Mouse (Mus musculus) urinary bladder, postnatal 14 days (tissue): ENCODE data around the gene Ccdc190.

Experiments
- DNase-seq: peaks from one replicate; pipeline ENCODE4 v3.0.0; 2021; ENCODE audit warnings: low spot score

The Ccdc190 gene

DNA sequence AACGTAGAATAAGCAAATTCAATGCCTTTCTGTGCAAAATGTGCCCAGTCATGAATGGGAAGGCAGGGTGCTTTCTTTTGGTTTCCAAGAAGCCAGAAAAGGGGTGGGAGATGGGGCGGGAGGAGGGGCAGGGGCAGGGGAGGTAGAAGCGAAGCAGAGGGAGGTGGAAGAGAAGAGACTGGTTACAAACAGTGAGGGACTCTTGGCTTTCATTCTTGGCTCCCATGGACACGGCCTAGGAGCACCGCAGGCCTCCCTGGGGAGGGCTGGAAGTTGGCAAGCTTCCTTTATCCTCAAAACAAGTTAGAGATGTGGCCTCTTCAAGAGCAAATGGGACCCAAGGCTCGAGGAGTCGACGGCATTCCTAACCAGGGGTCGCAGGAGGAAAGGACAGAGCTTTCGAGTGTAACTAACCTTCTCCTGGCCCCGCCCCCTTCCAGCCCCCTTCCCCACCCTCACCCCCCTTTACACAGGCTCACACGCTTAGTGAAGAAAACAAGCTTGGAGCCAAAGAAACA, at the start of gene Ccdc190:
Ccdc190 (plus strand) TSS at position 195 of the 518 bp plus-strand sequence.
- DNase-seq = no peak

DNA sequence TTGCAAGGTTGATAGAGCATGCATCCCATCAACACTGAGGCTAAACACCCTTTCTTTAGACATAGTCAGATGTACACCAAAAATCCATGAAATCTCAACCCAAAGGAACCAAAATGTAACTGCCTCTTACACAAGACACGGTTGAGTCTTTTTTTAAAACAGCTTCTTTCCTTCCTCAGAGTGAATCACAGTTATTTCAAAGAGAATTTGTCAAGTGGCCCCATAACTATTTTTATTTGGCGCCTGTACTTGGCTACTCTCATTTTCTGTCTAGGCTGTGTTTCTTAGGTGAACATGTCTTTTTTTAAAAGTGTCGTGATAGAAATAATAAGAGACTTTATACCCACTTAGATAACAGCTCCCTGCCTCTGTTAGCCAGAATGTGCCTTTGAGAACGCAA, 49.4 kb upstream of the Ccdc190 start:
- DNase-seq = no peak

DNA sequence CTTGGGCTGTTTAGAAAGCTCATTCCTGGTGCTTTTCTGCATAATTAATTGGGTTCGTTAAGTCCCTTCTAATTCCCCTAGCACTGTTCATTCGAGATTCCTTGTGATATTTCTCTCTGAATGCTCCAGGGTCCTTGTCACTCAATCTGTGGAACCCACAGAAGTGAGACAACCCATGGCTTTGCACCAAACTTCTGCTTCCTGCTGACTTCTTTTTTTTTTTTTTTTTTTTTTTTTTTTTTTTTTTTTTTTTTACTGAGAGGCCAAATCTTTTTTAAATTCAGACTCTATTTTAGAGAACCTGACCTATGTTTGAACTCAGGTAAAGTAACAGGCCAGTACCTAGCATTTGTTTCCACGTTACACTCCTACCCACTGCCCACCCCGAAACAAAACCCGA, 48.3 kb upstream of the Ccdc190 start:
- DNase-seq = no peak

DNA sequence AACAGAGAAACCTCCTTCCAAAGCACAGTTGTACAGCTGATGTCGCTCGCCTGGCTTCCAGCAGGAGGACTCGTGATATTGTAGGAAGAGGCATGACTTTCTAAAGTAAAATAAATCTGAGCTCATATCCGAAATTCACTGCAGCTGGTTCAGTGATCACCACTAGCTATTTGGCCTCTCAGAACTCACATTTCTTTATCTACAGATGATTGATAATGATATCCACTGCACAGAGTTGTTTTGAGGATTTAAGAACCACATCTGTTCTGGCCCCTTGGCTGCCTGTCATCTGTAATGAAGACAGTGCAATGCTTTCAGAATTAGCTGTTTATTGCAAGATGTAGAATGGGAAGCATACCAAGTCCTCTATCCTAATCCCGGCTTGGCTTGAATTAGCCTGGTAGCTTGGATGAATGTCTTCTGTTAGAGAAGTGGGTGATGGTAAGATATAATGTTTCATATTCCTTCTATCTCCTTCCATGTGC, 45.3 kb upstream of the Ccdc190 start:
- DNase-seq = no peak

DNA sequence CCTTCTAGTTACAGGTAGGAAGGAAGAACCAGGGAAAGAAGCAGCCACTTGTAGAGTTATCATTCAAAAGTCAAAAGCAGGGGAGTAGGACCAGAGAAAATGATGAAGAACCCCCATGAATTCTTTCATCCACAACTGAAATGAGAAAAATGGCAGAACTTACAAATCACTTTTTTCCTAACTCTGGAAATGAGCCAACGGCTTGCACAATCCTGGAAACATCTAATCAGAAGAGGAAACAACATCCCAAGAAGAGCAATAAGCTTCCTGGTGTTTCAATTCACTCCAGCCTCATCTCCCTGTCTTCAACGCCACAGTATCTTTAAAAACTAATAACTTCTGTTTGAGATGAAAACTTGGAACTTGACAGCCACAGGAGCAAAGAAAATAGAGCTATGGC, 39.2 kb upstream of the Ccdc190 start:
- DNase-seq = no peak

DNA sequence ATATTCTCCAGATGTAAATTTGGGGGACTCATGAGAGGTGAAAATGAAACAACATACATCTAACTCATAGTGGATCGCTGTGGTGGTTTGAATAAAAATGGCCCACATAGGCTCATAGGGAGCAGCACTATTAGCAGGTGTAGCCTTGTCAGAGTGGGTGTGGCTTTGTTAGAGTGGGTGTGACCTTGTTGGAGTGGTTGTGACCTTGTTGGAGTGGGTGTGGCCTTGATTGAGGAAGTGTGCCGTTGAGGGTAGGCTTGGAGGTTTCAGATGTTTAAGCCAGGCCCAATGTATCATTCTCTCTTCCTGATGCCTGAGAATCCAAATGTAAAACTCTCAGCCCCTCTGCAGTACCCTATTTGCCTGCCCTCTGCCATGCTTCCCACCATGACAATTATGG, 34.5 kb upstream of the Ccdc190 start:
- DNase-seq = no peak

DNA sequence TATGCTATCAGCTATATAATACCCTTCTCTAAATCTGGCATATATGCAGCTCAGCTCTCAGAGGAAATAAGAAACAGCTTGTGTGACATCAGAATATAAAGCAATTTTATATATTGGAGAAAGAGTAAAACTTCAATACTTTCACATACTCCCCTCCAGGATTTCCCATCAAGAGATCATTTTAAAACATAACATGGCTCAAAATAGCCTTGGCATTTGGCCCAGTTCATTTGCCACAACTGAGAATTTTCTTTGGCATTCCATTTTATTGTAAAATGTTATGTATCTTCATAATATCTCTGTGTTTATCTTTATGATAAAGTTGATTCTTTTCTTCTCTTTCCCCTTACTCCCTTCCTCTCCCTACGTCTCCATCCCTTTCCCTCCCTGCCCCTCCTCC, 32.8 kb upstream of the Ccdc190 start:
- DNase-seq = no peak

DNA sequence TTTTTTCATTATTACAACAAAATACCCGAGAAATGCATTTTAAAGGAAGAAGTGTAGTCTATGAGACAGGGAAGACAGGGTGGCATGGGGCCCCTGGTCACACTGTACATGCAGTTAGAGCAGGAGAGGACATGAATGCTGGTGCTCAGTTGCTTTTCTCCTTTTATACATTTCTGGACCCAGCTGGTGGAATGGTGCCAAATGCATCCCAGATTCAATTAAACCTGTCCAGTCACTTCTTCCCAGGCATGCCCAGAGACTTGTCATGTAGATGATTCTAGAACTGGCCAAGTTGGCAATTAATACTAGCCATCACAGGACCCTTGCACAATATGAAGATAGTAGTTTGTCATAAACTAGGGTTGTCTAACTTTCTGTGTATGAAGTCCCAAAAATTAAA, 30.5 kb upstream of the Ccdc190 start:
- no peak for DNase-seq

DNA sequence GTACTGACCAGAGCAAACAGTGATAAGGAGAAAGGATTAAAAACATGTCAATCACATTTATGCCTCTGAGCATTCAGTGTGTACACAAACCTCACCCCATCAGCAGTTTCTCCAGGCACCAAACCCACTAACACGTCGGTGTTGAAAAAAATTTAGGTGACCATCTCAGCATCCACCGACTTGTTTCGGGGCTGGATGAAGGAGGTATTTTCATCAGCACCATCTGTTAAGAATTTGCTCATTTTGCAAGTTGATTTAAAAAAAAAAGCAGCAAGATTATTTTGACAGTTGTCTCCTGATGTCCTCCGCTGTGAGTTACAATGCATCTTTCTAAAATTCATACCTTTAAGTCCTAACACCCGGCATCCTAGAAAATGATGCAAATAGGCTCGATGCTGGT, 29.8 kb upstream of the Ccdc190 start:
- DNase-seq = no peak

DNA sequence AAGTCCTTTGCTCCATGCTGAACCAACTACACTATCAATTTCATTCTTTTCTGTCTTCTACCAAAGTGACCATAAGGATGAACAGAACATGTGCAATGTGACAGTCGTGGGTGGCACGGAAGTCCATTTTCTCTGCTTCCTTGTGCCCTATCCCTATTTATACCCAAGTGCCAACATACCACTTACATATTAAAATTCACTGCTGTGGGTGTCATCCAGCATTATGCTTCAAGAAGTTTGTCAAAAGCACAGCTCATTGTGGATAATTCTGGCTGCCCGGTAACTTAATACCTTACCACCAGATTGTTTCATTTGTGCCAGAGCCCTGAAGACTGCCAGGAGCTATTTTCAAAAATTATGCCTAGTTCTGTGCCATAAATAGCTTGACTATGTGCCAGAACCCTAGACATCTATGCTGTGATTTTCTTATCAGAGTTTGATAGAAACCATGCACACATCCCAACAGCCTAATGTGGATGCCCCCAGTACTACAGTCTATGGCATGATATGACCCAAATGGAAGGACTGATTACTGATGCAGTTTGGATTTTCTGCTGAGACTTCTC, 27.6 kb upstream of the Ccdc190 start:
- DNase-seq = no peak

DNA sequence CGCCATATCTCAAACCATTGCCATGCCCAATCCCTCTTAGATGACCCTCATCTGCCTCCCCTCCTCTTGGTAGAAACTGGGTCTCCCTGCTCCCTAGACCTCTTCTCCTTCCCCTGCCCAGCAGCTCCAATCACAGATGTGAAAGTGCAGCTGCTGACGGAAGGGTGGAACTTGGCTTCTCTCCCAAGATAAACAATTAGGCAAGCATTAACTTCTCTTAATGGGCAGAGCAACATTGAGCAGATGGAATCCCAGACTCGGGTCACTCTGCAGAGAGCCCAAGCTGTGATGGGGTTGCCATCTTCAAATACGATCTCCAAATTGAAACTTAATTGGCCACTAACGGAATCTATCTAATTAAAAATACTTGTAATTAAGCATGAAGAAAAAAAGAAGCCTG, 19.3 kb upstream of the Ccdc190 start:
- no peak for DNase-seq

DNA sequence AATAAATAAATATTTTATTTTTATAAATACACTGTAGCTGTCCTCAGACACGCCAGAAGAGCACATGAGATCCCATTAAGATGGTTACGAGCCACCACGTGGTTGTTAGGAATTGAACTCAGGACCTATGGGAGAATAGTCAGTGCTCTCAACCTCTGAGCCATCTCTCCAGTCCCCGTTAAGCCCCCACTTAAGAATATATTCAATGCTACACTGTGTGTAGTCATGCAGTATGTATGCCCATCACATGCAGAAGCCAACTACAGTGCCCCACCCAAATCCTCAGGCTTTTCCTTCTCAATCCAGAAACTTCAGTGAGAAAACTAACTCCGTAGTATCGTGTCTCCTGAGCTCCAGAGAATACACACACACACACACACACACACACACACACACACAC, 18.8 kb upstream of the Ccdc190 start:
- DNase-seq = no peak

DNA sequence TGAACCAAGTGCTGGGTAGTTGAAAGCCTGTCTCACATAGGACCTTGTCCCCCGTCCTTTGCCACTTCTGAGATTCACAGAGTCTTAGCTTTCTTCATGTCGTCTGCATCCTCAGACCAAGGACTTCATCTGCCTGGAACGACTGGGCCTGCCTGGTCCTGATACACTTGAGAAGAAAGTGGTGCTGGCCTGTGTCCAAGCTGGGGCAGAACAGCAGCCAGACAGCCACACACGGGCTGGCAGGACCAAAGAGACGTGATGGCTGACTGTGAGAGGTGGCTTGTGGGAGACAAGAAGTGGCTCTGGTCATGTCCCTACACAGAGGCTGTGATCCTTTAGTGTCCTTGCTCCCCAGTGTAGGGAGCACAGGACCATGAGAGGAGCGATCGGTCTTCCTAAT, 17.7 kb upstream of the Ccdc190 start:
- DNase-seq = no peak

DNA sequence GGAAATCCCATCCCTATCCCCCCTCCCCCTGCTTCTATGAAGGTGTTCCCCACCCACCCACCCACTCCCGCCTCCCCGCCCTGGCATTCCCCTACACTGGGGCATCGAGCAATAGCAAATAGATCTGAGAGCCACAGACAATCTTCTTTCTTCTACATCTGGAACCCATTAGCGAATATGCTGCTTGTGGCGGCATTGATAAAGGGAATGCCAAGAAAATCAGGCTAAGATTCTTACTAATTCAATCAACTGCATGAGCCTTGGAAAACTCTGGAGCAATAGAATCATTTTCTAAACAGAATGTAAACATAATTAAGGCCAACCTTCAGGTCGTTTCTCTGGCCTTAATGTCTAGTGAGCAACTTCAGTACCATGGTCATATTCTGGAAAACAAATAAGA, 16.9 kb upstream of the Ccdc190 start:
- DNase-seq = no peak

DNA sequence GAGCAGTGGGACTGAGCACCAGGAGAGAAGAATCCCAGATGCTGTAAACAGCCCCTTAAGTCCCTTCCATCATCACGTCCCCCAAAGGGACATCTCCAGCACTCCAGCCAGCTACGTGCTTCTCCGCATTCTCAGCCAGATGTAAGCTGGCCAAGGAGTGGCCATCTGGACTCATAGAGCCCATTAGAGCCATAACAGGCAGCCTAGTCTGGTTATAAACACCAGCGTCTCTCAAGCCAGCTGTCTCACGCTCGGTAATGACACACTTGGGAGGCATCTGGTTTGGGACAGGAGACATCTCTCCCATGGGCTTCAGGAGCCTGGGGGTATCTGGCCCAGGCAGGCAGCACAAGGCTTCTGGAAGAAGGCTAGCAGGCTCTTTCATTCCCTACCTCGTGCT, 11.8 kb upstream of the Ccdc190 start:
- no peak for DNase-seq

DNA sequence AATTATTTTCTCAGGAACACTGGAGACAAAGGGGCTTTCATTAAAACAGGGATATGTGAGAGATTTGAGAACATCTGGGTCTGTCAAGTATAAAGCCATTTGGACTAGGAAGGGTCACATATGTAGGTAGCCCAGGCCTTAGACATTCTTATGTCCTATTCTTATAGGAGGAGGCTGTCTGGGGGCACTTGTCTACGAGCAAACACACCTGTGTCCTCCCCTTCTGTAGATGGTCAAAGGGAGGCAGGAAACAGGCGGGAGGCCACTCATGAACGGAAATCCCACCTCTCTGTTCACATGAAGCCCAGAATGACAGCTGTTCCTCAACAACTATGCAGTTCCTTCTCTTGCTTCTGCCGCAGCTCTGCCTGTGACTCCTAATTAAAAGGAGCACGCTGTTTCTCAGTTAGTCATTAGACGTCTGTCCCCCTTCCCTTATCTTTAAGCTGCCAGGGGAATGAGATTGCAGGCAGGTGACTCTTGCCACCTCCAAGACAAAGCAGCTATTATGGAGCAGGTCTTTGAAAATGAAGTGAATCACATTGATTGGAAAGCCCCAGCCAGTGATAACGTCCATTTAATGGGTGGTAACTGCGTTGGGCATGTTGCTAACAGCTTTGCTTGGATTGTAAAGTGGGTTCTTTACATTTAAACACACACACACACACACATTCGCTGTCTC, 11.2 kb upstream of the Ccdc190 start:
- DNase-seq = no peak

DNA sequence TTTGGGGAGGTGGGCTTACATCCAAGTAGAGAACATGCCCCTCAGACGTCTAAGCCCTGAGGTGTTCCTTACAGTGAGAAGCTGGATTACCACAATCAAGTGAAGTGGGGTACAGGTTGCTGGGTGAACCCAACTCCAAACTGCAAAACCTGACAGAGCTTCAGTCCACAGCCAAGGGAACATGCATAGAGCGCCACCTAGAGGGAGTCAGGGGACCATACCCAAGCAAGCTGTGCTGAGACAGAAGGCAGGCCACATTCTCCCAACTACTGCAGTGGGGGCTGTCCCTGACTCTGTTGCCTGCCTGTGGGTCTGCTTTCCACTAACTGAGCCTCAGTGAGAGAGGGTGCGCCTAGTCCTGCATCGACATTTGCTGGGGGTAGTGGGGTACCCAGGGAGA, 10.4 kb upstream of the Ccdc190 start:
- peak; percentile 47 for DNase-seq

DNA sequence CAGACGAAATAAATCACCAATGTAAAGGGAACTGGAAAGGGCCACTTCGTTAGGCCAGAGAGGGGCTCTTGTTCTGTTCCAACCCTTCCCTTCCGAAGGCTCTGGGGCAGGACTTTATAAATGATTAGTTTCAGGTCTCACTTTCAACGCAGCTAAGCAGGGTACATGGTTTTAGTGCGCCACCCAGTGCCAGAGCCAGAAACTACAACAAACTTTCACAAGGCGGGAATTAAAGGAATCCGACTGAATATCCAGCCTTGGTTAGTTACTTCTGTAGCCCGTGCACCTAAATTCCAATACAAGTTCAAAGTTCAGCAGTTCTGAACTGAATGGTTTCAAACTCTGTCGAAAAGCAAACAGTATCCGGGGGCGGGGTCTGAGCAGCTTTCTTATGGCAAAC, 9.2 kb upstream of the Ccdc190 start:
- DNase-seq = peak; percentile 79

DNA sequence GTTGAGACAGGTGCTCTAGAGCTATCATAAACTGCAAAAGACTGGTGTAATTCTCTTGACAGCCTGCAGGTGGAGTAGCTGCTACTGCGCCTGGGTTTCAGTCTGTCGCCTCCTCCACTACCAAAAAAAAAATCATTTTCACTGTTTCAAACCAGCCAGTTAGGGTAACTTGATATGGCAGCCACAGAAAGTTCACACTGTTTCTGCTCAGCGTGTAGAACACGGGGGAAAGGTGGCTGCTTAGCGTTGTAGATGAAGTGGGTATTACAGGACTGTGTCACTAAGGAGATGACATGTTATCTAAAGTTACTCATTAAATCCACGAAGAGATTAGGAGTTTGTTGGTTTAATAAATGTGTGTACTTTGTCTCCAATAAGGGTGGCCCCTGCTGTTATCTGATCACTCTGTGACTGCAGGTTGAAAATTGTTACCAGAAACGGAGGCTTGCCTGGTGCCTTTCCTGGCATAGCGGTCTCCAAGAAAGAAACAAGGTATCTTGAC, 6.7 kb upstream of the Ccdc190 start:
- peak; percentile 40 for DNase-seq

DNA sequence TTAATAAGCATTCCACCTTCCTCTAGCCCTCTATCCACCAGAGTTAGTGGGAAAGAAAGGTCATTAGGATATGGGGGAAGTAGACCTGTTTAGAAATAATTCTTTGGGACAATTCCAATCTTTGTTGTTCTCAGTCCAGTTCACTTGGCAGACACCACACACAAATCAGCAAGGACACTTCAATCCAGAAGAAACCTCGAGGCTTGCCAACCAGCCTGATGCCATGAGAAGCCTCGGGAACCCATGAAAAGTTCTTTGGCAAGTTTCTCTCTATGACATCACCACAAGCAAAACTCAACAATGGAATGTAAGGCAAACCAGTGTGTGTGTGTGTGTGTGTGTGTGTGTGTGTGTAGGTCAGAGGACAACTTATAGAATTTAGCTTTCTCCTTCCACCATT, 3.9 kb upstream of the Ccdc190 start:
- no peak for DNase-seq

DNA sequence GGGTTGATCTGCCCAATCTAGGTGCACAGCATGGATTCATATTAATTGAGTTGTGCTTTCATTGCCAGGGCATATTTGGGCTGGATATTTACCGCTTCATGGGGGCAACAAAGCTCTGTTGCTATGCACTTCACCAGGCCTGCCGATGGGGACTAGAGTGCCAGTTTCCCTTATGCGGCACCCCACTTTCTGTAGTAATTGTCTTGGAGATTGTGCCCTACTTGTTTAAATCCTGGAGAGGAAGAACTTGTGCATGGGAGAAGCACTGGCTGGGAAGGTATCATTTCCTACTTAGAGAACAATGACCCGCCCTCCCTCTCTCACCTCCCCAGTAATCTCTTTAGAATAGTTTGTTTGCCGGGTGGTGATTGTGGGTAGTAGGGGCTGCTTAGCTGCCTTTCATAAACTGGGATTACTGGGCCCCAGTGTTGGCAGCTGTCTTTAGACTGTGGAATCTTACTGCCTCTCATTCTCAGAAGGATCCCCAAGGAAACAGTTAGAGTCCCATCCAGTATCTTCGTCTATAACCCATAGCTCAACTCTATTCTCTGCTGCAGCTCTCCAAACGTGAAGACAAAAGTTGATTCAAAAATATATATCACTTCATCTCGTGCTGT, 587 bp upstream of the Ccdc190 start:
- no peak for DNase-seq

DNA sequence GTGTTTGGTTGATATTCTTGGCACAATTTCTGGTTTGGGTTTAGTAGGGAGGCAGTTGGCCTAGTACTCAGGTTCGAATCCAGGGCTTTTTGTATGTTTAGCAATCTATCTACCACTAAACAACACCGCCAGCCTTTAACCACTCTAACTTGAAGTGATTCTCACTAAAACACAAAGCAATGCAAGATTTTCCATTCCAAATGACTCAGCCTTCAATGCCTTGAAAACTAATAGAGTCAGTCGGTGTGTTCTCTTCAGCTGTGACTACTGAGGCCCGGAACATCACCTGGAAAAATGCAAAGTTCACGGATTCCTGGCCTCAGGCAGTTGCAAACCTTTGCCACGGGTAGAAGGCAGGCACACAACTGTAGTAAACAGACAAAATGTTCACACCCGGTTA, 3.2 kb downstream of the Ccdc190 start:
- DNase-seq = no peak

DNA sequence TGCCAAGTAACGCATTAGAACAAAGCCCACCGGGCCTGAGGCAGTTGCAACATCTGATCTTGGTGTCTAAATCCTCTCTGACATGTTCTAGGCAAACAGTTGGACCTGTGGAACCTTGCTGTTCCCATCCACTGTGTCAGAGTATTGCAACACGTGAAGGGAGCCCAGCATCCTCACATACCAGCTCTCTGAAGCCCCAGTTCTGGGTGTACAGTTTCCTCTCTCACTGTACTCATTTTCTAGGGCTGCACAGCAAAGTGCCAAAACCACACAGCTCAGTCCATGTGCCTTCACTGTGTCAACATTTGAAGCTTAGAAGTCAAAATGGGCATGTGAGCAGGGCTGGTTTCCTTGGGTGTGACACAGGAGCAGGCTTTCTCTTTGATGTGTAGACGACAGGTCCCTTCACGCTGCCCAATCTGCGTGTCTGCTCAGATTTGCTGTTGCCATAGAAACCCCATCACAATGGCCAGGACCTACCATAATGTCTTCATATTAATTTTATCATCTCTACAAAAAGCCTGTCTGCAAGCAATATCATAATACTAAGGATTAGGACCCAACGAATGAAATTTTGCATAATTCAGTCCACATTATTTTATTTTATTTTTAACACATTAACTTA, 3.8 kb downstream of the Ccdc190 start:
- no peak for DNase-seq
